Mouse (Mus musculus) liver, adult (tissue): ENCODE data around the gene Pum3.

ENCODE experiments used
- GATA4 ChIP-seq: IDR thresholded peaks from 2 replicates; pipeline ENCODE4 v1.6.1; 2014; ENCODE audit warnings: mild to moderate bottlenecking, low read length; ENCODE audit not compliant: insufficient replicate concordance

Gene Pum3

DNA sequence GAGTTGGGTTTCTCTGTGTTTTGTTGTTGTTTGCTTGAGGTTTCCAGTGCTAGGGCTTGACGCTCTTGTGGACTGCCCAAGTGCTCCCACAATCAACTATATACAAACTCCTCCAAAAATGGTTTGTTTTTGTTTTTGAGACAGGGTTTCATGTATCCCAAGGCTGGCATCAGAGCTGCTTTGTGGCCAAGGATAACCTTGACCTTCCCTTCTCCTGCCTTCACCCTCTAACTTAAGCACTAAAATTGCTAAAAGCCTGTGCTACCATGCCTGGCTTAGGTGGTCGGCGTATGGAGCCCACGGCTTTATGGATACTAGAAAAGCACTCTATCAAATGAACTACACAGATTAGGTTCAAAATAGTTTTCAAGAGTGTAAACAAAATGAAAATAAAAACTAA is 20.4 kb downstream of the Pum3 start:
- TF ChIP-seq GATA4 = no peak

GRCm38 (mm10) chr19:27397797-27398196 is 31.8 kb downstream of the Pum3 start:
- TF ChIP-seq GATA4 = no peak

- TF ChIP-seq GATA4 = no peak
Observed at GRCm38 (mm10) chr19:27397223-27397622, 32.4 kb downstream of the Pum3 start.

GRCm38 (mm10) chr19:27396719-27397118 is 32.9 kb downstream of the Pum3 start:
- TF ChIP-seq GATA4 = no peak

GRCm38 (mm10) chr19:27395936-27396335 is 33.7 kb downstream of the Pum3 start:
- TF ChIP-seq GATA4 = no peak

GRCm38 (mm10) chr19:27395481-27395880 is 34.1 kb downstream of the Pum3 start:
- no peak for TF ChIP-seq GATA4

- no peak for TF ChIP-seq GATA4
Observed at GRCm38 (mm10) chr19:27394341-27394990, 35.2 kb downstream of the Pum3 start.

DNA sequence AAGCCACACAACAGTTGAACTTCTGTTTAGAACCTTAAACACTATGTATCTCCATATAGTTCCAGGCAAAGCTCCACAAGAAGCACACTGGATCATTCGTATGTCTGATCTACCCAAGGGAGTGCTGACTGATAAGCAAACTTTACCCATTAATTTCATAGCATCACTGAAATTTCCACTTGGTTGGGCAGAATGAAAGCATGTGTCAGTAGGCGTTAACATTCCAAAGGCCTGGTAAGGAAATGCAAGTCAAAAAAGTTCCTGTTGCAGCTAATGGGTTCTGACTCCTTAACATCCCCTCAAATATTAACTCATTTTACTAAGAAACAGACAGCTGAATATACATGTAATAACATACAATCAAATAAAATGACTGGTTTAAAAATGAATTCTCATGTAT is 37.2 kb downstream of the Pum3 start:
- TF ChIP-seq GATA4 = no peak

DNA sequence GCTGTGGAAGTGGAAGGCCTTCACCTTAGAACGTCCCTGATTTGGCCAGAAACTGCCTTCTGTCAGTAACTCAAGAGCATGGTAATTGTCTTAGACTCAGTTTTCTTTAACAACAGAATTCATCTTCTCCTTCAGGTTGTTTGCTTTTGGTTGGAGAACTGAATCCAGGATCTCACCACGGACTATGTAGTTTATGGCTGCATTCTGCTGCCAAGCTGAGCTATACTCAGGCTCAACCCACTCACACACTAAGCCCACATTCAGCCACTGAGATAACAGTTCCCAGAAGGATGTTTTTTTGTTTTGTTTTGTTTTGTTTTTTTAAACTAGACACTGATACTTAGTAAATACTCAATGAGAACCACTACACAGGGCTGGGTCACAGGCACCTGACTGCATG is 38.3 kb downstream of the Pum3 start:
- TF ChIP-seq GATA4 = no peak

DNA sequence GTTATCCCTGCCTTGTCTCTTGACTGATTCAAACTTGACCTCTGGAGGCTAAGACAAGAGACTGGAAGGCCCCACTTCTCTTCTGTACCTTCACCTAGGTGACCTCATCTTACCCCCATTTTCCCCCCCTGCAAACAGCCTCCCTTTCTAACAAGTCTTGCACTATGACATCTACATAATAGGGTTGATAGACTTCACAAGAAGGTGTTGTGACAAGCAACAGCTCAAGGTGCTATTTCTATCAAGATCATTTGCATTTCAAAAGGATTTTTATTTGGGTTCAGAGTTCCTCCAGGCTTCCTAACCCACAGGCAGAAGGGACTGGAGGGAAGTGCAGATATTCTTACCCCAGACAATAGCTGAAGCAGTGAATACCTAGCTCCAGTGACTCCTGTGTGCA is 44.3 kb downstream of the Pum3 start:
- TF ChIP-seq GATA4 = no peak

DNA sequence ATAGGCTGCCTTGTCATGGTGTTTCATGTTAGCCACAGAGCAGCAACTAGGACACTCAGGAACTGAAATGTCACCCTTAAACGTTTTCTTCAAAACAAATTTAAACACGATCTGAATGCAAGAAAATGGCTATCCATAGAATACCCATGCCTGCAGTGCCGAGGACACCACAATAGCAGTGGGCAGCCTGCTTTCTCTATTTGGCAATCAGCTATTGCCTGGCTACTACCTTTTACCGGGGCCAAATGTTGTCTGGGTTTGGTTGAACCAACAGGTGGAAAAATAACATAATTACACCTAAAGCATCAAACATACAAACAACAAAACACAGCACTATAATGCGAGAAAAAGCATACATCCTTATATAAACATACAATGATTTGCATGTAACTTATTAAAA is 46.4 kb downstream of the Pum3 start:
- TF ChIP-seq GATA4 = no peak

DNA sequence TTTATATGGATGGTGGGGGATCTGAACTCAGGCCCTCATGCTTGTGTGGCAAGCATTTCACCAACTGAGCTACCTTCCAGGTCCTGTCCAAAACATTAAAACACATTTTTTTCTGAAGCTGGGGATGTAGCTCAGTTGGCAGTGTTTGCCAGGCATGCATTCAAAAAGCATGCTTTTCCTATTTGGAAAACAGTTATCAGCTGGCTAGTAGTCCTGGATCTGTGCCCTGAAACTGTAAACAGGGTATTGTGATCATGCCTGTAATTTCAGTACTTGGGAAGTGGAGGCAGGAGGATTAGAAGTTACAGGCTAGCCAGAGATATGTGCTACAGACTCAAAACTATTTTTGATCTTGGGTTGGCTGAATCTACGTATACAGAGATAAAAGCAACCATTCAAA is 47.5 kb downstream of the Pum3 start:
- no peak for TF ChIP-seq GATA4

DNA sequence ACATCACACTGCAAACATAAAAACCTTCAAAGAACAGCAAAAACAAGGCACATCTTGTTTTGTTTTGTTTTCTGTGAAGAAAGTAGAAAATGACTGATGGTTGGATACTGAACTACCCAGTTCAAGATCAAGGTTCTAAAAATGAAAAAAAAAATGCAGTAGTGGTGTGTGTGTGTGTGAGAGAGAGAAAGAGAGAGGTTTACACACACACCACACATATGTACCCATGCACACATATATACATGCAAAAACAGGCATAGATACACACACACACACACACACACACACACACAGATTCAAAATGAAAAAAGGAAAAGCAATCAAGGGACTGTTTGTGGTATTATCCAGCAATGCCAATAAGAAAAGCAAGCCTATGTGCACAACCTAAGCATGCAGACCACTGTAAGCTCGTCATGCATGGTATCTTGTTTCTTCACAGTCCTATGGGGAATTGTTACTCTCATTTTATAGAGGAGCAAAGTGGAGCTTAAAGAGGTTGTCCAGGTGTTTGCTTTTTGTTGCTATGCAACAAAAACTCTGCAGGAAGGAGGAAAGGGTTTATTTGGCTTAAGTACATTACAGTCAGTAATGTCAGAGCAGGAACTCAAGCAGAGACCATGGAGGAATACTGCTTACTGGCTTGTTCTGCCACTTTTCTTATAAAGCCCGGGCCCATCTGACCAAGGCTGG is 49.8 kb downstream of the Pum3 start:
- TF ChIP-seq GATA4 = no peak

GRCm38 (mm10) chr19:27370784-27371183 is 58.8 kb downstream of the Pum3 start:
- TF ChIP-seq GATA4 = no peak

GRCm38 (mm10) chr19:27370174-27370573 is 59.5 kb downstream of the Pum3 start:
- no peak for TF ChIP-seq GATA4

DNA sequence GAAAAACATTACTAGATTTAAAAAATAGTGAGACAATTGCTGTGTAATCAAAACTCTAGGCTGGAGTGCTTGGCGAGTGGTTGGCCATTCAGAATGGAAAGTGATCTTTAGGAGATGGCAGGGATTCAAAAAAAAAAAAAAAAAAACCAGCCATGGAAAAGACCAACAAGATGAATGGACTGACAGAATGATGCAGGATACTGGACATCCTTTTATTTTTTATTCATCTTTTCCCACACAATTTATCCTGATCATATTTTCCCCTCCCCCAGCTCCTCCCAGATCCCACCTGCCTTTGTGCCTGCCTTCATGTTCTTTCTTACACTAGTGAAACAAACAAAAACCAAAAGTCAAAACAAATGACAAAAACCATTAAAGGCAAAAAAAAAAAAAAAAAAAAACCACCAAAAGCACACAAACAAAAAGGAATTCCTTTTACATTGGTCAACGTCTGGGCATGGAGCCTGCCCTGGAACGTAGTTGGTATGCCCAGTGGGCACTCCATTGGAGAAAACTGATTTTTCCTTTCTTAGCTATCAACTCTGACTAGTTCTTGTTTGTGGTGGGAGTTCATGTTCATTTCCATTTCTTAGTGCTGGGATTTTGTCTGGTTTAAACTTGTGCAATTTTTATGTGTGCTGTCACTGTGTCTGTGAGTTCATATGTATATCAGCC is 60.0 kb downstream of the Pum3 start:
- no peak for TF ChIP-seq GATA4

DNA sequence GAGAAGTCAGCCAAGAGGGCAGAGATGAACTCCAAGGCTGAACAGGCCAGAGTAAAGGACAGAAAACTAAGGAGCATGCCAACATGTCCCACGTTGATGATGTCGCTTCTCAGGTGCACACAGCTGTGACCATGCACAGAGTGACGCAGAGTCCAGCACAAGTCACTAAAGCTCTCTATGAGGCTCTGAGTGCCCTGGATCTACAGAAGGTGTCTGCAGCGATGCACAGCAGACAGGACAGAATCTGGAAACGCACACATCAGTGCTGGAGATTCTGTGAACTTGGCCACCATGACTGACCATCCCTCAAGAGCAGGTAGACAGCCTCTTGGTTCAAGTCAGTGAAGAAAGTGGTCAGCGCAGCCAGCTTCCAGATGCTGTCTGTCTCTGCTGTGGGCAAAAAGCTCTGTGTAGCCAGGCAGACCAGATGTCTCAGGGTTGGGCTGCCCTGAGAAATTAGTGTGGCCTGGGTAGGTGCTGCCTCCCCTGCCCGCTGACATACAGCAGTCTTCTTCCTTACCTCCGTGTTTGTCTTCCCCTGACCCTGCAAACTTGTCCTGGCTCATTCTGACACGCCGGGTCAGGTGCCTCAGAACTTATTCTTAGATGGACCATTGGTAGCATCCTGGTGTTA is 63.4 kb downstream of the Pum3 start:
- no peak for TF ChIP-seq GATA4

- no peak for TF ChIP-seq GATA4
Observed at GRCm38 (mm10) chr19:27364521-27364931, 65.1 kb downstream of the Pum3 start.
